Mouse (Mus musculus) MEL (cell line): ENCODE results near the gene S1pr4. TPM values are rescaled to one million over a fixed set of nuclear protein-coding genes. Genes with fewer than 3 reads are reported as not detected.

Experiments used
- DNase-seq: peaks from one replicate; pipeline ENCODE4 v3.0.0; 2011; ENCODE audit warnings: low read depth, low spot score
- H3K27ac ChIP-seq: 2 replicates; pipeline ENCODE4 v1.5.1; 2012; ENCODE audit warnings: low read depth, mild to moderate bottlenecking, control low read depth, low read length, moderate library complexity; ENCODE audit not compliant: control insufficient read depth
- H3K27me3 ChIP-seq, 2 experiments: fragments of 150-350 bp in 1 of 2; sonication (generic) in 1 of 2; 2 replicates each; pipeline ENCODE4 v1.6.1; 2012; ENCODE audit warnings: low read length in 2 of 2, mild to moderate bottlenecking in 2 of 2, improper control_type of control experiment in 1 of 2, moderate library complexity in 1 of 2; ENCODE audit not compliant: insufficient read depth in 2 of 2, control insufficient read depth in 1 of 2
- H3K36me3 ChIP-seq, 2 experiments: 2 replicates each; pipeline ENCODE4 v1.6.1; 2012 to 2014; ENCODE audit warnings: low read length in 2 of 2, improper control_type of control experiment in 1 of 2, inconsistent platforms in 1 of 2, mild to moderate bottlenecking in 1 of 2; ENCODE audit not compliant: insufficient read depth in 2 of 2, control insufficient read depth in 1 of 2
- H3K4me1 ChIP-seq, 2 experiments: fragments of 150-350 bp in 1 of 2; sonication (generic) in 1 of 2; 2 replicates each; pipeline ENCODE4 v1.6.1; 2012; ENCODE audit warnings: low read length in 2 of 2, improper control_type of control experiment in 1 of 2, mild to moderate bottlenecking in 1 of 2; ENCODE audit not compliant: insufficient read depth in 2 of 2, control insufficient read depth in 1 of 2
- H3K4me3 ChIP-seq, 2 experiments: fragments of 150-350 bp in 1 of 2; sonication (generic) in 1 of 2; 2 replicates each; pipeline ENCODE4 v1.5.1; 2012; ENCODE audit warnings: low read depth in 2 of 2, low read length in 2 of 2, mild to moderate bottlenecking in 2 of 2, moderate library complexity in 2 of 2, control low read depth in 1 of 2, improper control_type of control experiment in 1 of 2; ENCODE audit not compliant: control insufficient read depth in 1 of 2, insufficient read depth in 1 of 2
- H3K79me2 ChIP-seq: 2 replicates; pipeline ENCODE4 v1.6.1; 2012; ENCODE audit warnings: mild to moderate bottlenecking, low read length, moderate library complexity; ENCODE audit not compliant: control insufficient read depth, poor library complexity, insufficient read depth
- H3K9ac ChIP-seq: 2 replicates; pipeline ENCODE4 v1.6.1; 2012; ENCODE audit warnings: low read depth, mild to moderate bottlenecking, control low read depth, low read length, moderate library complexity; ENCODE audit not compliant: control insufficient read depth, poor library complexity, severe bottlenecking
- H3K9me3 ChIP-seq: fragments of 150-350 bp; sonication (generic); replicated peaks from 2 replicates; pipeline ENCODE4 v1.6.1; 2012; ENCODE audit warnings: mild to moderate bottlenecking, low read length, improper control_type of control experiment, moderate library complexity; ENCODE audit not compliant: insufficient read depth
- CHD2 ChIP-seq: IDR thresholded peaks from 2 replicates; pipeline ENCODE4 v1.6.1; 2011; ENCODE audit warnings: low read length, improper control_type of control experiment
- E2F4 ChIP-seq: IDR thresholded peaks from 2 replicates; pipeline ENCODE4 v1.6.1; 2011; ENCODE audit warnings: low read depth, low read length, improper control_type of control experiment, borderline replicate concordance
- ETS1 ChIP-seq: IDR thresholded peaks from 2 replicates; pipeline ENCODE4 v1.6.1; 2012; ENCODE audit warnings: low read depth, mild to moderate bottlenecking, inconsistent platforms, low read length, improper control_type of control experiment, moderate library complexity
- GABPA ChIP-seq: IDR thresholded peaks from 2 replicates; pipeline ENCODE4 v1.6.1; 2012; ENCODE audit warnings: low read depth, mild to moderate bottlenecking, inconsistent platforms, low read length, improper control_type of control experiment, moderate library complexity
- HCFC1 ChIP-seq: IDR thresholded peaks from 2 replicates; pipeline ENCODE4 v1.6.1; 2012; ENCODE audit warnings: low read depth, mild to moderate bottlenecking, inconsistent platforms, low read length, improper control_type of control experiment, moderate library complexity
- KAT2A ChIP-seq: conservative IDR thresholded peaks from 2 replicates; pipeline ENCODE4 v1.6.1; 2012; ENCODE audit warnings: low read depth, low read length, improper control_type of control experiment, inconsistent platforms
- MAFK ChIP-seq: IDR thresholded peaks from 2 replicates; pipeline ENCODE4 v1.6.1; 2011; ENCODE audit warnings: low read depth, mild to moderate bottlenecking, low read length, improper control_type of control experiment, borderline replicate concordance
- MAX ChIP-seq: IDR thresholded peaks from 2 replicates; pipeline ENCODE4 v1.6.1; 2011; ENCODE audit warnings: low read length, improper control_type of control experiment
- MEF2A ChIP-seq: IDR thresholded peaks from 2 replicates; pipeline ENCODE4 v1.6.1; 2014; ENCODE audit warnings: low read depth, mild to moderate bottlenecking, inconsistent platforms, low read length, improper control_type of control experiment; ENCODE audit not compliant: poor library complexity, insufficient replicate concordance, severe bottlenecking; ENCODE audit errors: extremely low read depth
- MXI1 ChIP-seq: IDR thresholded peaks from 2 replicates; pipeline ENCODE4 v1.6.1; 2011; ENCODE audit warnings: mild to moderate bottlenecking, low read depth, low read length, improper control_type of control experiment
- MYC ChIP-seq: IDR thresholded peaks from 2 replicates; pipeline ENCODE4 v1.6.1; 2011; ENCODE audit warnings: low read depth, mild to moderate bottlenecking, low read length, improper control_type of control experiment, moderate library complexity
- RCOR1 ChIP-seq: IDR thresholded peaks from 2 replicates; pipeline ENCODE4 v1.6.1; 2012; ENCODE audit warnings: low read depth, mild to moderate bottlenecking, inconsistent platforms, low read length, improper control_type of control experiment
- SMC3 ChIP-seq: IDR thresholded peaks from 2 replicates; pipeline ENCODE4 v1.6.1; 2011; ENCODE audit warnings: low read depth, low read length, improper control_type of control experiment
- ZC3H11A ChIP-seq: IDR thresholded peaks from 2 replicates; pipeline ENCODE4 v1.6.1; 2012; ENCODE audit warnings: low read depth, mild to moderate bottlenecking, inconsistent platforms, low read length, improper control_type of control experiment
- ZKSCAN1 ChIP-seq: IDR thresholded peaks from 2 replicates; pipeline ENCODE4 v1.6.1; 2012; ENCODE audit warnings: low read depth, mild to moderate bottlenecking, inconsistent platforms, low read length, improper control_type of control experiment, moderate library complexity
- ZMIZ1 ChIP-seq: IDR thresholded peaks from 2 replicates; pipeline ENCODE4 v1.6.1; 2012; ENCODE audit warnings: low read depth, mild to moderate bottlenecking, inconsistent platforms, low read length, improper control_type of control experiment, moderate library complexity
- polyA plus RNA-seq, 2 experiments: library from polyadenylated mRNA; stranded (reverse) in 1 of 2; unstranded in 1 of 2; fragments of >175 nt in 1 of 2; fragments of >200 nt in 1 of 2; gene quantifications; 2 replicates each; pipeline versions ENCODE4 v1.2.1 to v1.2.4; 2012; ENCODE audit warnings: low replicate concordance in 2 of 2, low read depth in 1 of 2; ENCODE audit not compliant: insufficient read length in 2 of 2, insufficient read depth in 1 of 2, missing spikeins in 1 of 2
- total RNA-seq: library from RNA; depleted of rRNA; stranded (reverse); fragments of 300-350 nt; gene quantifications from 2 replicates; pipeline ENCODE4 v1.2.3, GENCODE M21; 2012

The S1pr4 gene
- total and polyA plus RNA-seq, 3 experiments: 1.6 to 2.1 TPM; not detected in 1

- TF ChIP-seq ZKSCAN1: no peak
- TF ChIP-seq E2F4: no peak
- TF ChIP-seq MAX: no peak
- TF ChIP-seq CHD2: no peak
- TF ChIP-seq RCOR1: no peak
- no peak for TF ChIP-seq ETS1
- no peak for TF ChIP-seq MAFK
- TF ChIP-seq MEF2A: no peak
- no peak for TF ChIP-seq KAT2A
- no peak for TF ChIP-seq ZMIZ1
- no peak for TF ChIP-seq MXI1
- TF ChIP-seq HCFC1: no peak
- TF ChIP-seq GABPA: no peak
- Histone ChIP-seq H3K4me1 (peaks cover 0 to 14% of the 10 kb centered on the region in 2 experiments; a peak in 2 of 4 replicates), H3K9me3 (no peaks in the 10 kb centered on the region), H3K4me3 (peak overlapping the region in 1 of 2 experiments; percentile 45; a peak in 3 of 4 replicates), H3K27me3 (no peaks in the 10 kb centered on the region), H3K27ac (no peak overlapping the region), H3K9ac (peak overlapping the region; percentile 44; the same call in 1 of the 2 replicates), H3K79me2 (no peaks in the 10 kb centered on the region), H3K36me3 (no peaks in the 10 kb centered on the region)
- no peak for DNase-seq
These were observed 18.1 kb downstream of the S1pr4 start for GRCm38 (mm10) chr10:81481605-81482532.

- H3K27ac ChIP-seq: no peak overlapping the region
- H3K79me2 ChIP-seq: no peaks in the 10 kb centered on the region
- H3K9ac ChIP-seq: no peak overlapping the region
- no peaks in the 10 kb centered on the region for H3K27me3 ChIP-seq
- H3K4me1 ChIP-seq: no peaks in the 10 kb centered on the region
- DNase-seq: peak; percentile 71
- H3K4me3 ChIP-seq: no peak overlapping the region
- no peaks in the 10 kb centered on the region for H3K36me3 ChIP-seq
- no peaks in the 10 kb centered on the region for H3K9me3 ChIP-seq
- no peak for TF ChIP-seq MYC
- TF ChIP-seq ZC3H11A: no peak
- no peak for TF ChIP-seq SMC3
- no peak for TF ChIP-seq ETS1
- TF ChIP-seq ZMIZ1: no peak
- TF ChIP-seq HCFC1: 0 out of 2 replicates have a peak, but pooled peaks have one; percentile 44
These were observed 25.5 kb downstream of the S1pr4 start for GRCm38 (mm10) chr10:81474461-81474860.
